Mouse (Mus musculus): ENCODE measurements around the gene Klrc2.
"Not testable (repeated sequence)": the region's sequence is repeated elsewhere in the genome, so short reads cannot be mapped to it uniquely, and the experiment has no call there.

DNA sequence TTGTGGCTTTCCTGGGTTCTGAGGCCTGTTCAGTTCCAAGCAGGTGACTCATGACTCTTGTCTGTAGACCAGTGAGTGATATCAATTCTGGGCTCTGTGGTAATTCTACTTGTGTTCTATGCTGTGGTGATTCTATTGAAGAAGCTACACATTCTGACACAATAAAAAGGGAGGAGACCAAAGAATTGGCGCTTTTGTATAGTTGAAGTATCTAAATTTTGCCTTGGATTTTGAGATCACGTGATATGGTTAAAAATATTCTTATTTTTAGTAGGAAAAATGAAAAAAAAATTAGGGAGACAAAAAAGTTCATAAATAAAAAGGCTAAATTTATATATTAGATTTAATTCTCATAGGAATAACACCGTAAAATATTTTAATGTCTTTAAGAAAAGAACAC is 17.3 kb downstream of the Klrc2 start, which contains the start of gene Klrc3:
- TF ChIP-seq CTCF (IDR thresholded peaks at IDR 0.05; ENCODE audit: control insufficient read depth, insufficient read depth, insufficient replicate concordance, low read depth, low read length); POLR2A (IDR thresholded peaks at IDR 0.05; ENCODE audit: control insufficient read depth, low read depth, low read length): not testable (repeated sequence)
